Comparison of ENCODE assay signal across 16 mouse cellular contexts in genomic region chr11:8237556-8237955, GRCm38 (mm10).
"Had no signal": no experiment of that assay in that cellular context is flagged by ENCODE, and none has a peak within 500 bp of the region (broad histone marks: within the 10 kb centered on the region; RNA-seq: fewer than 3 reads in every experiment).

No protein-coding gene starts in this region.

- H3K4me1 ChIP-seq: liver, embryonic 15.5 days; lung, embryonic 15.5 days; megakaryocyte, embryonic 14.5 days; midbrain, embryonic 12.5 days had no signal

- ATAC-seq: intestine, postnatal 0 days; midbrain, embryonic 16.5 days had no signal

- H3K27ac ChIP-seq: limb, embryonic 12.5 days; liver, embryonic 15.5 days; lung, embryonic 15.5 days; macrophage; midbrain, embryonic 12.5 days; stomach, postnatal 0 days had no signal

- H3K9me3 ChIP-seq: liver, embryonic 15.5 days; lung, embryonic 15.5 days; megakaryocyte, embryonic 14.5 days had no signal

- H3K4me2 ChIP-seq: limb, embryonic 12.5 days; liver, embryonic 15.5 days; lung, embryonic 15.5 days; midbrain, embryonic 12.5 days had no signal

- H3K9ac ChIP-seq: limb, embryonic 12.5 days; liver, embryonic 15.5 days; lung, embryonic 15.5 days; midbrain, embryonic 12.5 days had no signal

- H3K27me3 ChIP-seq: limb, embryonic 12.5 days; liver, embryonic 15.5 days; lung, embryonic 15.5 days; megakaryocyte, embryonic 14.5 days; midbrain, embryonic 12.5 days had no signal

- H3K4me3 ChIP-seq: limb, embryonic 12.5 days; liver, embryonic 15.5 days; lung, embryonic 15.5 days; megakaryocyte, embryonic 14.5 days; midbrain, embryonic 12.5 days had no signal

- H3K36me3 ChIP-seq: limb, embryonic 12.5 days; liver, embryonic 15.5 days; lung, embryonic 15.5 days; midbrain, embryonic 12.5 days had no signal

- DNase-seq: kidney, adult 9 months; layer of hippocampus, adult 9-11 months; layer of hippocampus, postnatal 36 days; liver; lung, postnatal 14 days; right cerebral cortex, adult 18-20 months; right cerebral cortex, postnatal 25 days had no signal
